Mouse (Mus musculus) midbrain, embryonic 13.5 days (tissue): ENCODE data around the gene Gfra1. TPM values are rescaled to one million over a fixed set of nuclear protein-coding genes. Genes with fewer than 3 reads are reported as not detected.

Experiments
- ATAC-seq: fragments of 200-750 bp; cut with Nextera tagmentation; 2 replicates; pipeline ENCODE4 v1.8.0; 2017; ENCODE audit warnings: mild to moderate bottlenecking, moderate TSS enrichment, moderate library complexity
- H3K27ac ChIP-seq: fragments of 300-500 bp; sonication (generic); 2 replicates; pipeline ENCODE4 v1.5.1; 2015; ENCODE audit warnings: inconsistent platforms, mild to moderate bottlenecking, moderate library complexity
- H3K27me3 ChIP-seq: fragments of 300-500 bp; sonication (generic); 2 replicates; pipeline ENCODE4 v1.6.1; 2015; ENCODE audit warnings: mild to moderate bottlenecking, inconsistent platforms
- H3K36me3 ChIP-seq: fragments of 300-500 bp; sonication (generic); 2 replicates; pipeline ENCODE4 v1.6.1; 2015; ENCODE audit warnings: mild to moderate bottlenecking, inconsistent platforms
- H3K4me1 ChIP-seq: fragments of 300-500 bp; sonication (generic); replicated peaks from 2 replicates; pipeline ENCODE4 v1.6.1; 2015; ENCODE audit warnings: inconsistent platforms
- H3K4me2 ChIP-seq: fragments of 300-500 bp; sonication (generic); replicated peaks from 2 replicates; pipeline ENCODE4 v1.6.1; 2015; ENCODE audit warnings: moderate library complexity, mild to moderate bottlenecking, inconsistent platforms
- H3K4me3 ChIP-seq: fragments of 300-500 bp; sonication (generic); replicated peaks from 2 replicates; pipeline ENCODE4 v1.5.1; 2015; ENCODE audit warnings: mild to moderate bottlenecking, inconsistent platforms
- H3K9ac ChIP-seq: fragments of 300-500 bp; sonication (generic); replicated peaks from 2 replicates; pipeline ENCODE4 v1.6.1; 2015; ENCODE audit warnings: mild to moderate bottlenecking, inconsistent platforms
- H3K9me3 ChIP-seq: fragments of 300-500 bp; sonication (generic); 2 replicates; pipeline ENCODE4 v1.6.1; 2016; ENCODE audit warnings: mild to moderate bottlenecking, inconsistent platforms
- WGBS: fragments of 180-500 bp; shearing (Covaris S2); methylation state at CpG from one replicate; pipeline ENCODE4 v1.1.7; 2015; 5-methylcytosine and 5-hydroxymethylcytosine counted together
- polyA plus RNA-seq: library from polyadenylated mRNA; unstranded; fragments of >200 nt; fragmentation: Nextera tagmentation; extraction: Ambion mirVana; gene quantifications from 2 replicates; pipeline ENCODE4 v1.2.1, GENCODE M21; 2015

The Gfra1 gene
- polyA plus RNA-seq, 1 experiment from 2014 or later: 47.9 TPM

DNA sequence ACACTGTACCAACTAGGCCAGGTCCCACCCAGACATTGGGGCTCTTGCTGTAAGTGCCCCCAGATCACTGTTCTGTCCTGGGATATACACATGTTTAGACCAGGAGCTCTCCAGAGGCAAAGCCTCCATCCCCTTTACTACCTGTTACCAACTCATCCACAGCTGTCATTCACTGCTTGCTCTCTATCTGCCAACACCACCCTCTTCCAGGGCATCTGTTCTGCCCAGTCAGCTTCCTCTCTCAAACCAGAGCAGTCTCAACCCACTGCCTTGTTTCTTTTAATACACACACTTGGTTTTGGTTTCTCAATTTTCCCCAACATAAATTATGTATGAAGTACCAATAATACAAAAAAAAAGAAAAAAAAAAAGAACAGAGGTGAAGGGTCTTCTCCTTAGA, 41.0 kb downstream of the Gfra1 start:
- no peaks in the 10 kb centered on the region for H3K9me3 ChIP-seq
- no peak overlapping the region for H3K4me2 ChIP-seq
- no peak for ATAC-seq
- H3K36me3 ChIP-seq: no peaks in the 10 kb centered on the region
- H3K27me3 ChIP-seq: no peaks in the 10 kb centered on the region
- H3K27ac ChIP-seq: no peak overlapping the region
- no peak overlapping the region for H3K4me3 ChIP-seq
- H3K4me1 ChIP-seq: no peaks in the 10 kb centered on the region
- no peak overlapping the region for H3K9ac ChIP-seq

DNA sequence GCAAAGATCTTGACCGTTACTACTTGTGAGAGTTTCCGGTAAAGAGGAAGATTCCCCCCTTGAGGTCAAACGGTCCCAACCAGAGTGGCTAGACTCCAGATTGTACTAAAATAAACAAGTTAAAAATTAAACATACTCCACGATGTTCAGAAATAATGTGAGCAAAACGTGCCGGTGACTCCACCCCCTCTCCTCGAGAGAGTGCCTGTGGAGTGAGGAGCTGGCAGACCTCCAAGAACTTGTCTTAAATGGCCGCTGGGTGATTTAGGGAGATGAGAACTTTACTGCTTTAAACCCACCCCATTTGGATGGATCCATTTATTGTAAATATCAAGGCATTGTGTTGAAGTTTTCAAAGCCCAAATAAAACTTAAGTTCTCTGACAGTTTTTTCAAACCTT, 42.4 kb downstream of the Gfra1 start:
- Histone ChIP-seq H3K27me3 (no peaks in the 10 kb centered on the region), H3K4me2 (no peak overlapping the region), H3K9ac (no peak overlapping the region), H3K27ac (no peak overlapping the region), H3K4me1 (no peaks in the 10 kb centered on the region), H3K36me3 (no peaks in the 10 kb centered on the region; the same call in 1 of the 2 replicates), H3K4me3 (no peak overlapping the region), H3K9me3 (no peaks in the 10 kb centered on the region)
- WGBS: 50% methylated on average over 8 of the region's 8 CpGs
- no peak for ATAC-seq

GRCm38 (mm10) chr19:58412811-58413210, 42.9 kb downstream of the Gfra1 start:
- Histone ChIP-seq H3K27me3 (no peaks in the 10 kb centered on the region), H3K4me2 (no peak overlapping the region), H3K9me3 (no peaks in the 10 kb centered on the region), H3K4me1 (no peaks in the 10 kb centered on the region), H3K36me3 (no peaks in the 10 kb centered on the region; the same call in 1 of the 2 replicates), H3K9ac (no peak overlapping the region), H3K27ac (no peak overlapping the region), H3K4me3 (no peak overlapping the region)
- ATAC-seq: no peak
- WGBS: 85% methylated on average over 2 of the region's 3 CpGs

DNA sequence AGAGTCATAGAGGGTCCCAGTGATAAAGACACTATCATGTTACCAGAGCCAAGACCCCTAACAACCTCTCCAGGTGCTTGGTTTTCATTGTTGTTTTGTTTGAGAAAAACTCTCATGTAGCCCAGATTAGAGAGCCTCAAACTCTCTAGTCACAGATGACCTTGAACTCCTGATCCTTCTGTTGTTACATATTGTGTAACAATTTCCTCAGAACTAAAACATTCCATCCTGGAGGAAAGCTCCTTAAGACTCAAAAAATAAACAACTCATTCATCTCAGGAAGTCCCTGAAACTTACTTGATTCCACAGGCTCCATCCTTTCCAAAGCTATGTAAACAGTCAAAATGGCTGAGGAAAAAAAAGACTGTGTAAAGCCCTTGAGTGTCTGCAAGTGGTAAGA, 49.0 kb downstream of the Gfra1 start:
- Histone ChIP-seq H3K4me3 (no peak overlapping the region), H3K27ac (no peak overlapping the region), H3K4me2 (no peak overlapping the region), H3K36me3 (no peaks in the 10 kb centered on the region; the same call in 1 of the 2 replicates), H3K27me3 (no peaks in the 10 kb centered on the region), H3K9me3 (0 out of 2 replicates have a peak, but pooled peaks cover 4% of the 10 kb centered on the region), H3K4me1 (0 out of 2 replicates have a peak, but pooled peaks cover 3% of the 10 kb centered on the region), H3K9ac (no peak overlapping the region)
- ATAC-seq: no peak

DNA sequence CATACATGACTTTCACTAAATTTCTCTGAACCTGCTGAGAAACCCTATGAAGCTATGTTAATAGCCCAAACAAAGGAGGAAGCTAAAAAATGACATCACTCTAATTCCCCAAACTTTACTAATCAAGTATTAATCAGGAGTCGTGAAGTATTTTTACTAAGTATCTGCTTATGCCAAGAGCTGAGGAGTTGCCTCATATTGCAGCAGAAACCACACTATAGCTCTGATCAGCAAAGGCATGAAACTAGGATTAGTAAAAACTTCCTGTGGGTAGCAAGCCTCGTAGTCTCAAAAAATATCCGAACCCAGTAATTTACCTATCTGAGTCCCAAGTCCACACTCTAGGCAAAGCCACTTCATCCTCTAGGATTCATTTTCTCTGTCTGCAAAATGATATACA, 55.5 kb downstream of the Gfra1 start:
- H3K27me3 ChIP-seq: no peaks in the 10 kb centered on the region
- no peak overlapping the region for H3K4me2 ChIP-seq
- no peak overlapping the region for H3K9ac ChIP-seq
- 0 out of 2 replicates have a peak, but pooled peaks cover 4% of the 10 kb centered on the region for H3K9me3 ChIP-seq
- WGBS: 90% methylated on average over 3 of the region's 3 CpGs
- peaks cover 16% of the 10 kb centered on the region for H3K4me1 ChIP-seq
- H3K36me3 ChIP-seq: no peaks in the 10 kb centered on the region
- no peak overlapping the region for H3K27ac ChIP-seq
- H3K4me3 ChIP-seq: no peak overlapping the region
- ATAC-seq: no peak

DNA sequence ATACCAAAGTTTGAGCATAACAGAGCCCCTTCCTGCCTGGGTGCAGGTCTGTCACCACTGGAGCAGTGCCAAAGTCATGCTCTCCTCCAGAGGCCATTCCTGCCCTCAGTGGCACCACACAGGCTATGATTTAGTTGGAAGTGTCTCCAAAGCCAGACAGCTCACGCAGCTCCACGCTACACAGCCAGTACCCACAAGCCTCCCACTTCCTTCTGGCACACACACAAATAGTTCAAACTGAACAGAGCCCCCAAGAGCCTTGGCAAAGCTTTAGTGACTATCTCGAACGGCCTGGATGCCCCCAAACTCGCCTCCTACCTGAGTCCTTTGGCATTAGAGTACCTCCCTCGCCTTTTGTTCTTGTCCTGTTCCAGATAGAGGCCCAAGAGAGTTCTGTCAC, 56.5 kb downstream of the Gfra1 start:
- WGBS: 85% methylated on average over 6 of the region's 6 CpGs
- Histone ChIP-seq H3K4me1 (peaks cover 16% of the 10 kb centered on the region), H3K36me3 (no peaks in the 10 kb centered on the region), H3K4me3 (no peak overlapping the region), H3K4me2 (no peak overlapping the region), H3K27ac (no peak overlapping the region), H3K9me3 (no peaks in the 10 kb centered on the region), H3K9ac (no peak overlapping the region), H3K27me3 (no peaks in the 10 kb centered on the region)
- ATAC-seq: no peak

GRCm38 (mm10) chr19:58396604-58396984, 59.1 kb downstream of the Gfra1 start:
- Histone ChIP-seq H3K27me3 (no peaks in the 10 kb centered on the region), H3K4me2 (no peak overlapping the region), H3K4me1 (peaks cover 19% of the 10 kb centered on the region), H3K36me3 (no peaks in the 10 kb centered on the region), H3K27ac (0 out of 2 replicates have a peak overlapping the region, but pooled peaks have one; percentile 58), H3K9me3 (no peaks in the 10 kb centered on the region), H3K4me3 (no peak overlapping the region), H3K9ac (no peak overlapping the region)
- 56% methylated on average over 4 of the region's 4 CpGs for WGBS
- peak; percentile 37; the same call in 1 of the 2 replicates for ATAC-seq

GRCm38 (mm10) chr19:58395785-58396603, 59.7 kb downstream of the Gfra1 start:
- Histone ChIP-seq H3K27ac (peak overlapping the region; percentile 58), H3K27me3 (no peaks in the 10 kb centered on the region), H3K4me3 (no peak overlapping the region), H3K9ac (no peak overlapping the region), H3K9me3 (no peaks in the 10 kb centered on the region), H3K4me2 (peak overlapping the region; percentile 27), H3K36me3 (no peaks in the 10 kb centered on the region), H3K4me1 (peaks cover 17% of the 10 kb centered on the region)
- peak; percentile 43; the same call in 1 of the 2 replicates for ATAC-seq
- 52% methylated on average over 16 of the region's 16 CpGs for WGBS

DNA sequence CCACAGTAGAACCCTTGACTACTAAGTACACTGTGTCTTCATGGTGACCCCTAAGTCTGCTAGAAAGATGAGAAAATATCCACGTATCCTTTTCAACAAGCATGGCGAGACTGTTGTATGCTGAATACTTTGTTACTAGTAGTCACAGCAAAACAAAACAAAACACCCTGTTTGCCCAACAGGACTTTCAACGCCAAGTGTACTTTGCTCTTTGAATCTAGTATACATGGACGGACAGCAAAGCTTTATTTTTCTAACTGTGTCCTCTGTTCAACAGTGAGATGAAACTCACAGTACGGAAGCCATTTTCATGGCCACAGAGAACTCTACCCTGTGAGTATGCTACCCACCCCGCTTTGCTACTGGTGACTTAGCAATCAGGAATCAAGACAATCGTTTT, 62.6 kb downstream of the Gfra1 start:
- no peak overlapping the region for H3K9ac ChIP-seq
- no peaks in the 10 kb centered on the region for H3K27me3 ChIP-seq
- no peak overlapping the region for H3K27ac ChIP-seq
- 93% methylated on average over 7 of the region's 7 CpGs for WGBS
- no peaks in the 10 kb centered on the region for H3K36me3 ChIP-seq
- H3K4me3 ChIP-seq: no peak overlapping the region
- ATAC-seq: no peak
- H3K4me2 ChIP-seq: no peak overlapping the region
- no peaks in the 10 kb centered on the region for H3K9me3 ChIP-seq
- H3K4me1 ChIP-seq: peaks cover 27% of the 10 kb centered on the region

GRCm38 (mm10) chr19:58391796-58392195, 63.9 kb downstream of the Gfra1 start:
- Histone ChIP-seq H3K9me3 (no peaks in the 10 kb centered on the region), H3K36me3 (no peaks in the 10 kb centered on the region), H3K4me1 (peaks cover 28% of the 10 kb centered on the region), H3K27ac (peak overlapping the region; percentile 54; the same call in 1 of the 2 replicates), H3K4me2 (no peak overlapping the region), H3K9ac (no peak overlapping the region), H3K4me3 (no peak overlapping the region), H3K27me3 (no peaks in the 10 kb centered on the region)
- 86% methylated on average over 5 of the region's 5 CpGs for WGBS
- no peak for ATAC-seq

GRCm38 (mm10) chr19:58389466-58389865, 66.2 kb downstream of the Gfra1 start:
- no peaks in the 10 kb centered on the region for H3K9me3 ChIP-seq
- no peak for ATAC-seq
- peaks cover 19% of the 10 kb centered on the region for H3K4me1 ChIP-seq
- no peak overlapping the region for H3K4me3 ChIP-seq
- no peak overlapping the region for H3K9ac ChIP-seq
- H3K4me2 ChIP-seq: no peak overlapping the region
- WGBS: 89% methylated on average over 8 of the region's 8 CpGs
- H3K27me3 ChIP-seq: no peaks in the 10 kb centered on the region
- no peak overlapping the region for H3K27ac ChIP-seq
- H3K36me3 ChIP-seq: no peaks in the 10 kb centered on the region

GRCm38 (mm10) chr19:58388851-58389447, 66.8 kb downstream of the Gfra1 start:
- WGBS: 33% methylated on average over 18 of the region's 18 CpGs
- Histone ChIP-seq H3K9ac (no peak overlapping the region), H3K4me2 (no peak overlapping the region), H3K4me1 (peaks cover 19% of the 10 kb centered on the region), H3K36me3 (no peaks in the 10 kb centered on the region), H3K27me3 (no peaks in the 10 kb centered on the region), H3K9me3 (no peaks in the 10 kb centered on the region), H3K4me3 (no peak overlapping the region), H3K27ac (peak overlapping the region; percentile 53)
- no peak for ATAC-seq
